Mouse (Mus musculus): ENCODE results near the gene Adgrg5.
A peak's percentile ranks its signal among the peaks of the same experiment; 100 is the strongest.

Gene Adgrg5

DNA sequence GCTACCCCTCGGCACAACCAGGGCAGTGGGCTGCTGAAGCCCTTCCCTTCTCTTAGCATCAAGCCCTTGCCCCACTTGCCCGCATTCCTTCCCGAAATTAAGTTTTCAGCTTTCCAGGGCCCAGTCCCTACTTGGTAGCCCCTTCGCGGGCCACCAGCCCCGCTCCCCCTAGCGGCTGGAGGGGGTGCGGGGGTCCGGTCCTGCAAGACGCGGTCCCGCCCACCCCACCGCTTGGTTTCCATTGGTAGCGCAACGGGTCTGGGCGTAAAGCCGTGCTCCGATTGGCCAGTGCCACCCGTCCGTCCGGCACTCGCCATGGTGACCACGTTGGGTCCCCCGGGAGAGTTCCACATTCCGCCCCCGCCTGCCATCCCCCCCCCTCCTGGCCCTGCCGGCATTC is 6.1 kb upstream of the Adgrg5 start:
- DNase-seq (ENCODE audit: low spot score): no peak

DNA sequence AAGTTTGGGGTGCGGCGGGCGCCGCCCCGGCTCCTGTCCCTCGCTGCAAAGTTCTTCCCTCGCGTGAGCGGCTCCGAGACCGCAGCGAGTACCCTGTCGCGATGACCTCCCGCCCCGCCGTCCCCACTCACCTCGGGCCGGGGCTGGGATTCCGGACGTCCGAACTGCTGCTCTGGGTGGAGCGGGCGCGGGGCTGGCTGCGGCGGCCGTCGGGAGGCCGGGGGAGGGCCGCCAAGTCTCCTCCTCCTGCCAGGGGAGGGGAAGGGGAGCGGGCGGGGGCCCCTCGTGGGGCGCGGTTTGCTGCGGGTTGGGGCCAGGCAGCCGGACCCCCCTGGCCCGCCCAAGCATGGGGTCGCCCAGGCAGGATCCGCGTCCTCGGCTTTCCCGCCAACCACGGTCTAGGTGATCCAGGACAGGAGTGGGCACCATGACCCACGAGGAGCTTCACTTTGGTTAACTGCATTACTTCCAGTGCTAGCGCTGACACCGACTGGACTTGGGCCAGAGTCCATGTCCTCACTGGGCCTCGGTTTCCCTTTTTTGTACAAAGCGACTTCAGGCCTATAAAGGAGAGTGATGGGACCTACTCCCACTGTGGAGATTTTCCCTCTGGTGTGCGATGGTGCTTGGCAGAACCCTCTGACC is 5.5 kb upstream of the Adgrg5 start, which contains the start of gene Ccdc102a:
Gene Ccdc102a, minus strand, starts transcription at position 248 of the 645 bp plus-strand sequence.
- no peak for DNase-seq (ENCODE audit: low spot score)

DNA sequence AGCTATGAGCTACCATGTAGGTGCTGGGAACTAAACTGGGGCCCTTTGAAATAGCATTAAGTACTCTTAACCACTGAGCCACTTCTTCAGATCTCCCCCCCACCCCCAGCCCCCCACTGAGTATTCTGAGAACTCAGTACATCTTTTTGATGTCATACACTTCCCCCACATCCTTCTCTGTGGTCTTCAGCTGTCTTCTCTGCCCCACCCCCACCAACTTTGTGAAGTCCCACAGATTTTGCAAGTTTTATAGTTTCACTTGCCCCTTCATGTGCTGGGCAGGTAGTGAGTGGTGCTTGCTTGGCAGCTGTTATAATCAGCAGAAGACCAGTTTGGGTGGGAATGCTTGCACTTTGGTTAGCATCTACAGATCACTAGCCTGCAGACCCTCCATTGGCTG is 4.2 kb upstream of the Adgrg5 start:
- no peak for DNase-seq (ENCODE audit: low spot score)

DNA sequence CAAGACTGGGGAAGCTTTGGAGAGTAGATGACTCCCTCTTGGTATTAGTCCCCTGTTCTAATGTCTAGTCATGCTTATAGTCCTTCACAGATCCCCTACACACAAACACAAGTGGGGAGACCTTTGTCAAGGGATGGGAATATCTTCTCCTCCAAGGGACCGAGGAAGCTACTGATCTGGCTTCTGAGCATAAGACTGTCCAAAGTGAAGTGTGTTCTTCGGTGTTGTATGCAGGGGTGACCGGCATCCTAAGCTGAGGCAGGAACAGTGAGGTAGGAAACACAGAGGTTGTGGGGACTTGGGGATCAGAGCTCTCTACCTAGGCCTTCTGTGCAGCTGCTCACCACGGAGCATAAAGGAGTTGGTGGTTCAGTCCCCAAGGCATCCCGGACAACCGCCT is 1.3 kb upstream of the Adgrg5 start:
- no peak for DNase-seq (ENCODE audit: low spot score)

DNA sequence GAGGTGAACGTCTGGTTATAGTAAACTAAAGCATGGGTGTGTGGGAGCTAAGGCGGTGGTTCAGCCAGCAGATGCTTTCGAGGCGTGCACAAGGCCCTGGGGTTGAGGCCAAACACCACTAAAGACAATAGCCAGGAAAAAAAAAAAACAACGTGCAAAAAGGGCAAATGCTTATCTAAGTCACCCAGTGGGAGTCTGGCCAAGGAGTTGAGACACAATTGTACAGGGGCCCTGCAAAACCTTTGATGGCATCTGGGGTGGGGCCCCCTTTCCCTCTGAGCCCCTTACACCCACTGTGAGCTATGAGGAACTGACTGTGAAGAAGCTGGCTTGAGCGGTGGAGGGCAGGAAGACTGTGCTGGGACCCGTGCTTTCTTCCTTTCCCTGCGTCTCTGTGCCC is 892 bp upstream of the Adgrg5 start:
- no peak for DNase-seq (ENCODE audit: low spot score)

- no peak for DNase-seq (ENCODE audit: low spot score)
Observed at GRCm38 (mm10) chr8:94928227-94928626, 4.7 kb downstream of the Adgrg5 start.

DNA sequence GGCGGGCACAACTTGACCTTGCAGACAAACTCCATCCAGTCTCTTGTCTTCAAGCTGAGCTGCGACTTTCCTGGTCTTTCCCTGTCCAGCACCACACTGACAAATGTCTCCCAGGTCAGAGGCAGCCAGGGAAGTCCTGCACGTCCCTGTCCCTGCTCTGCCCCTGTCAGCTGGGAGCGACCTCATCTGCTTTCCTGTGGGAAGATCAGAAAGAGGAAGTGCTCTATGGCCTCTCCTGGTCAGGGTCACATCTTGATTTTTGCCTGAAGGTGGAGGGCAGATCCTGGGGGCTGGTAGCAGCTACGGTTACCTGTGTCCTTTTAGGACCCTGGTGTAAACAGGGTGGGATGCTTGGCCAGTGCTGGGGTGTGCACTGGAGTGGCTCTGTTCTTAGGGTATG is 10.4 kb downstream of the Adgrg5 start:
- DNase-seq (ENCODE audit: low spot score): no peak

- no peak for DNase-seq (ENCODE audit: low spot score)
Observed at GRCm38 (mm10) chr8:94935172-94935571, 11.7 kb downstream of the Adgrg5 start.

- DNase-seq (ENCODE audit: low spot score): no peak
Observed at GRCm38 (mm10) chr8:94942566-94942965, 19.1 kb downstream of the Adgrg5 start.

DNA sequence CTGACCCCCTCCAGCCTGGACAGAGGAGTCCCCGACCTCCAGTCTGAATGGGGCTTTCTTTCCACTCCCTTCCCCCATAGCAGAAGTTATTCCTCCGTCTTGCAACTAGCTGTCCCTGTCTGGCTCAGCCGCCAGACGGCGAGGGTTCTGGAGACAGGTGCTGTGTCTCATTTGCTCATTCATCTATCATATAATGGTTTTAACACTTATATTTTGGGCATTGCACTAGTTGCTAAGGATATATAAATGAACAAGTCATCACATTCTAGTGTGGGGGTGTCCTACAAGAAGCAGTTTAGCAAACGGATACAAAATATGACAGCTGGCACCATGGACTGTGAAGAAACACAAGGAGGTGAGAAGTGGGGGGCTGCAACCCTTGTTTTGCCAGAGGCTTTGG is 21.7 kb downstream of the Adgrg5 start:
- DNase-seq (ENCODE audit: low spot score): no peak

DNA sequence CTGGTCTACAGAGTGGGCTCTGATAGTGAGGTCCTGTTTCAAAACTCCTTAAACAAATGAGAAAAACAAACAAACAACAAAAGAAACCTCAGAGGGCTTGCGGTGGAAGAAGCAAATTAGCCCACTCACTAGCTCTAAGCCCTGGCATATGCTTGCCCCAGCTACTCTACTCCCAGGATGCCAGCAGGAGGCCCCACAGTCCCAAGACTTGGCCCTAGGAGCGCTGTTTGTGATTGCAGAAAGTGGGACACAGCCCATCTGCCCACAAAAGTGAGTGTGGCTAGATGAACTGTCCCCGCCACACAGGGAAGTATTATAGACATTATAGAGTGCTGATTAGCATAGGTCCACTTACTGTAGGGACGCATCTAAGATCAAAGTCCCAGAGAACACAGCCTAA is 24.9 kb downstream of the Adgrg5 start:
- DNase-seq (ENCODE audit: low spot score): no peak

DNA sequence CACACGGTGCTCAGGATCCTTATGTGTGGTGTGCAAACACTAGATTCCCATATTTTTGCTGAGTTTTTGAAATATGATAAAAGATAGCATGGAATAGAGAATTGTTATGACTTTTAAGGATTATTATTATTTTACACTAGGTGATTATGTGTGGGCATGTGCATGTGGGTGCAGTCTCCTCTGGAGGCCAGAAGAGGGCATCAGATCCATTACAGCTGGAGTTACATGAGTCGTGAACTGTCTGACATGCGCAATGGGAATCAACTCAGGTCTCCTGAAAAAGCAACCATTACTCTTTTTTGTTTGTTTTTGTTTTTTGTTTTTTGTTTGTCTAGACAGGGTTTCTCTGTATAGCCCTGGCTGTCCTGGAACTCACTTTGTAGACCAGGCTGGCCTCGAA is 25.5 kb downstream of the Adgrg5 start:
- DNase-seq (ENCODE audit: low spot score): no peak

DNA sequence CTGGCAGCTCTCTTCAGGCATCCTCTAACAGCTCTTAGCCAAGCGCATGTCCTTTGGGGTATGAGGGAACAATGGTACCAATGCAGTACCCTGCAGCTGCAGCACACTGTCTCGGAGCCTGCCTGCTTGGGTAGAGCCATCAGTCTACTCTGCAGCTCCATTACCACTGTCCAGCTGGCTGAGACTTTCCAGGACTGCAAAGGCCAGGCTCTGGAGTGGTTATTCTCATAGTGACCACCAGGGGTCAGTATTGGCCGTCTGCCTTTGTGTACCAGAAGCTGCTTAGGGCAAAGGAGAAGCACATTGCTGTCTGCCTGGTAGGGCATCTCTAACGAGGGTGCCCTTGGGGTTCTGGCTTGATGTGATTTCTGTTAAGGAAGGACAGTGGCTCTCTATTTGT is 26.6 kb downstream of the Adgrg5 start:
- DNase-seq (ENCODE audit: low spot score): peak; percentile 69

DNA sequence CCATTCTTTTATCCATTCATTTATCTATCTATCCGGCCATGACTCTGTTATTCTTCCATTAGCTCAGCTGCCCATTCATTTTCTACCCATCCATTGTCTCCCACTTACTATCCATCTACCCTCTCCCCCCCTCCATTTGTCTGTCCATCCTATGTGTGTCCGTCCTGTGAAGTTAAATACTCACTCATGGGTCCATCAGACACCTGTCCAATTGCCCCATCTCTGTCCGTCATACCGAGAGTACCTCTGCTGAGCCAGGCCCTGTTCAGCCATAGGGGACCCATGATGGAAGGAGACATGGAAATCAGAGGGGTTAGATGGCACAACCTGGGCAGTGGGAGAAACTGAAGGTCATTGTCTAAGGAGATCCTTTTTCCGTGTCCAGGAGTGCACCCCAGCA is 27.0 kb downstream of the Adgrg5 start:
- DNase-seq (ENCODE audit: low spot score): no peak

- DNase-seq (ENCODE audit: low spot score): no peak
Observed at GRCm38 (mm10) chr8:94952086-94952485, 28.6 kb downstream of the Adgrg5 start.

GRCm38 (mm10) chr8:94953624-94954367 is 30.3 kb downstream of the Adgrg5 start:
- DNase-seq (ENCODE audit: low spot score): no peak

- DNase-seq (ENCODE audit: low spot score): no peak
Observed at GRCm38 (mm10) chr8:94954368-94954737, 30.9 kb downstream of the Adgrg5 start.

DNA sequence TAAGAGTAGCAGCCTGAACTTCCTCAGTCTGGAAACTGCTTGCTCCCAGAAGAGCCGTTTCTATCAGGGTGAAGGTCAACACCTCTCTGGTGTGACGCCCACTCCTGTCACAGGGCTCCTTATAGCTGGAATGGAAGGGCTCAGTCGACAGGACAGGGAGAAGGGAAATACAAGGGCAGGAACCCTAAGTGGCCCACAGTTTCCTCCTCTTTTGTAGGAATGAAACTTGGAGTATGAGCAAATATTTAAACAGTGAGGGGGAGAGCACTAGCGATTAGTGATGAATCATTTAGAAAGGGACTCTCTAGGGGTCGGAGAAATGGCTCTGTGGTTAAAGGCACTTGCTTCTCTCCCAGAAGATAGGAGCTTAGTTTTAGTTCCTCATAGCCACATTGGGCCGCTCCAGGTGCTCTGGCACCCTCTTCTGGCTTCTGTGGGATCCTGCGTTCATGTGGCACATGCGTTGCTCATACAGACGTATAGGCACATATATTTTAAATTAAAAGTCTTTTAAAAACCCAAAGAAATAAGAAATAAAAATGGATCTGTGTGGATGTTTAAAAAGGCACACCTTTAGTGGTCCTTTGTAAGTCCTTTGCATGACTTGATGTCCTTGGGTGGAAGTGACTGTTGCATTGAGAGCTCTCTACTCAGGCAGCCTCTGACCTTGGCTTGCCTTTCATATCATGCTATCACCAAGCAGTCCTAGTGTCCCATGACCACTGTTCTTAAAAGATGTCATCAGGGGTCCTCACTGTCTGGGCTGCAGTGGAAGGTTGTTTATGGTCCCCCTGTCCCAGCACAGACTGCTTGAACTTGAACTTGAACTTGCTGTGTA is 31.6 kb downstream of the Adgrg5 start:
- DNase-seq (ENCODE audit: low spot score): no peak

DNA sequence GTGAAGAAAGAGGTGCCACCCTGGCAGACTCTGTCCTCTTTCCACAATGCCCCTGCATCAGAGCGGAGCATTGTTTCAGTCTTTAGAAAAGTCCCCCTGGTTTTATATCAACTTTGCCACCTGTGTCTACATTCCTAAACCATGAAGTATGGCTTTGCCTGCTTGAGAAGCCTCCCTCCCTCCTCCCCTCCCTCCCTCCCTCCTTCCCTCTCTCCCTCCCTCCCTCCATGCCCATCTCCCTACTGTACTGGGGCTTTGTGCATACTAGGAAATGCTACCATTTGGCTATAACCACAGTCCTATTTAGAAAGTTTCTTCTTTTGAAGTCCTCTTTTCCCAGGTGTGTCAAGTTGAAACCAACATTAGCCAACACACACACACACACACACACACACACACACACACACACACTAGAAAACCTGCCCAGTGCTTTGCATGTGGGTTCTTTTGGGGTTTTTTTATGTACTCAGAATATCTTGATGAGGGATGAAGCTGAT is 32.6 kb downstream of the Adgrg5 start:
- DNase-seq (ENCODE audit: low spot score): no peak

DNA sequence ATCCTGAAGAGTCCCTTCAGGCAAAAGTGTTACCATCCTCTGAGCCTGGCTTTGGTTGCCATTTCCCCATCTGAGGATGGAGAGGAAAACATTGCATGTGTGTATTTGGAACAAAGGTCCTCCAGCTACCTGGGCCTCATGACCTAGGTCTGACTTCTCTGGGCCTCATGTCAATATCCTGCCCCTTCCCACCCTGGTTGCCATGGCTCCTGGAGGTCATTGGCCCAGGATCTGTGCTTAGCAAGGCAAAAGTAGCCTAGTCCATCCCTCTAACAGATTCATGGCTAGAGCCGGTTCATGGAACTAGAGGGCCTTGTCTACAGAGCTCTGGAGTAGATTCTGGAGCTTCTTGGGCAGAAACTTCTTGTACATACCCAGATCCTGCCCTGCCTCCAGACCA is 38.7 kb downstream of the Adgrg5 start:
- DNase-seq (ENCODE audit: low spot score): no peak

DNA sequence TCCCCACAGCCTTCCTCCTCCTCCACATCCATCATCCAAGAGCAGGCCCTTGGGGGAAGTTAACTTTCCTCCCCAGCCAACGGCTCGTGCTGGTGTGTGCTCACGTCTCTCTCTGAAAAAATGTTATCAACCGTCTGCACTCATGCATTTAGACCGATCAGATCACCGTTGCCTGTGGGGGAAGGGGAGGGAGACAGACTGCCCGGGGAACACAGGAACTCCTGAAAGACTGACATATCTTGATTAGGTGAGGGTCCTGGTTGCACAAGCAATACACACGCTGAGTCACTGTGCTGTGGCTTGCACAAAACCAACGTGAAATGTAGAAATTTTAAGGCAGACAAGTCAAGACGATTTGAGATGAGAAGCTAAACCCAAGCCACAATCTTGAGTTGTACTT is 41.3 kb downstream of the Adgrg5 start:
- no peak for DNase-seq (ENCODE audit: low spot score)

DNA sequence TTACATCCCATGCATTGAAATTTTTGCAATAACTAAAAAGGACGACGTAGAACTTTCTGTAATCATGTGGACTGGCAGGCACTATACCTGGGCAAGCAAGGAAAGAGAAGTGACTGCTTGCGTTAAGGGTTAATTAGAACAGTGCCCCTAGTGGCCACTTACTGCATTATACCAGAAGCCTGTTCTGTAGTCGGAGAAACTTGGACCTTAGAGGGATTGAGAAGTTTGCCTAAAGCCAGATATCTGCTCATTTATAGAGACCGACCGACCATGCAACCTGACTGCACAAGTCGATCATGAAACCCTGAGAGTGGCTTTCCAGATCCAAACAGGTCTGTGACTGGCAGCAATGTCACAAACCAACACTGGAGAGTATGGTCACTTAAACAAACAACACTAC is 43.1 kb downstream of the Adgrg5 start:
- no peak for DNase-seq (ENCODE audit: low spot score)

- DNase-seq (ENCODE audit: low spot score): no peak
Observed at GRCm38 (mm10) chr8:94967071-94967470, 43.6 kb downstream of the Adgrg5 start.

Measured in layer of hippocampus, adult 9-10 months (tissue).